Mouse (Mus musculus): ENCODE results near the gene C1ql3. TPM values are rescaled to one million over a fixed set of nuclear protein-coding genes. Genes with fewer than 3 reads are reported as not detected.

The C1ql3 gene
- polyA plus RNA-seq, 1 experiment from 2014 or later = 5.6 TPM

GRCm38 (mm10) chr2:13009261-13009972, 2.2 kb downstream of the C1ql3 start:
- H3K4me3 ChIP-seq = peak overlapping the region; percentile 65
- 8% methylated on average over 18 of the region's 18 CpGs for WGBS
- H3K27me3 ChIP-seq = peaks cover 32% of the 10 kb centered on the region
- peaks cover 27% of the 10 kb centered on the region for H3K4me1 ChIP-seq (replicated peaks)
- peak overlapping the region; percentile 100 for H3K4me2 ChIP-seq
- no peaks in the 10 kb centered on the region for H3K36me3 ChIP-seq
- peak overlapping the region; percentile 73 for H3K27ac ChIP-seq (replicated peaks)
- H3K9me3 ChIP-seq = no peaks in the 10 kb centered on the region
- peak; percentile 36; the same call in 1 of the 2 replicates for ATAC-seq (ENCODE audit: low FRiP score, low read depth)
- H3K9ac ChIP-seq = peak overlapping the region; percentile 59

DNA sequence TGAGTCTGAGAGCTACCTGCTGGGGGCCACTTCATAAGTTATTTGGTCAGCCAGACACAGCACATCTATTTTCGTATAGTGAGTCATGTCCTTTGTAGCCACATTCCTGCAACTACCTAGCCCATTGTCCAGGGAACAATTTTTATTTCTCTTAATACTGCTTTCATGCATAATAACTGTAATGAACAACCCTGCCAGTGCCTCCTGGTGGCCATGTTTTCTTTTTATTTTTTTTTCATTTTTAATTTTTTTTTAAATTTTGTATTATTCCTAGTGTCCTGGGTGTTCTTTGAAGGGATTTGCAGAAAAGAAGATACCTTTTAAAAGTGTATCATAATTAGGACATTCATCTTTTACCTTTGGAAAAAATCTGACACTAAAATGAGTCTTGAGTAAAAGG, 3.2 kb downstream of the C1ql3 start:
- peak overlapping the region; percentile 22; the same call in 1 of the 2 replicates for H3K4me2 ChIP-seq
- no peaks in the 10 kb centered on the region for H3K36me3 ChIP-seq
- peaks cover 27% of the 10 kb centered on the region for H3K4me1 ChIP-seq (replicated peaks)
- no peak overlapping the region for H3K27ac ChIP-seq (replicated peaks)
- H3K27me3 ChIP-seq = peaks cover 30% of the 10 kb centered on the region
- WGBS = 63% methylated on average over 1 of the region's 1 CpGs
- no peaks in the 10 kb centered on the region for H3K9me3 ChIP-seq
- no peak for ATAC-seq (ENCODE audit: low FRiP score, low read depth)
- peak overlapping the region; percentile 15; the same call in 1 of the 2 replicates for H3K4me3 ChIP-seq
- no peak overlapping the region for H3K9ac ChIP-seq

GRCm38 (mm10) chr2:13000026-13000425, 11.6 kb downstream of the C1ql3 start:
- no peak overlapping the region for H3K27ac ChIP-seq (replicated peaks)
- 76% methylated on average over 2 of the region's 2 CpGs for WGBS
- H3K9me3 ChIP-seq = no peaks in the 10 kb centered on the region
- H3K27me3 ChIP-seq = no peaks in the 10 kb centered on the region
- H3K4me2 ChIP-seq = no peak overlapping the region
- no peaks in the 10 kb centered on the region for H3K4me1 ChIP-seq (replicated peaks)
- no peak overlapping the region for H3K4me3 ChIP-seq
- no peak for ATAC-seq (ENCODE audit: low FRiP score, low read depth)
- H3K36me3 ChIP-seq = no peaks in the 10 kb centered on the region
- H3K9ac ChIP-seq = no peak overlapping the region

- WGBS = 58% methylated on average over 4 of the region's 4 CpGs
- no peak overlapping the region for H3K4me2 ChIP-seq
- ATAC-seq (ENCODE audit: low FRiP score, low read depth) = 0 out of 2 replicates have a peak, but pooled peaks have one; percentile 15
- no peak overlapping the region for H3K27ac ChIP-seq (replicated peaks)
- no peak overlapping the region for H3K4me3 ChIP-seq
- no peak overlapping the region for H3K9ac ChIP-seq
- no peaks in the 10 kb centered on the region for H3K27me3 ChIP-seq
- H3K4me1 ChIP-seq (replicated peaks) = no peaks in the 10 kb centered on the region
- H3K9me3 ChIP-seq = no peaks in the 10 kb centered on the region
- no peaks in the 10 kb centered on the region for H3K36me3 ChIP-seq
Measured at GRCm38 (mm10) chr2:12984901-12985732, 26.5 kb downstream of the C1ql3 start.

- H3K27me3 ChIP-seq = no peaks in the 10 kb centered on the region
- H3K4me2 ChIP-seq = no peak overlapping the region
- H3K27ac ChIP-seq (replicated peaks) = no peak overlapping the region
- no peaks in the 10 kb centered on the region for H3K4me1 ChIP-seq (replicated peaks)
- no peaks in the 10 kb centered on the region for H3K9me3 ChIP-seq
- WGBS = 65% methylated on average over 4 of the region's 4 CpGs
- no peak overlapping the region for H3K9ac ChIP-seq
- no peaks in the 10 kb centered on the region for H3K36me3 ChIP-seq
- no peak overlapping the region for H3K4me3 ChIP-seq
- ATAC-seq (ENCODE audit: low FRiP score, low read depth) = no peak
Measured at GRCm38 (mm10) chr2:12978771-12979170, 32.8 kb downstream of the C1ql3 start.

DNA sequence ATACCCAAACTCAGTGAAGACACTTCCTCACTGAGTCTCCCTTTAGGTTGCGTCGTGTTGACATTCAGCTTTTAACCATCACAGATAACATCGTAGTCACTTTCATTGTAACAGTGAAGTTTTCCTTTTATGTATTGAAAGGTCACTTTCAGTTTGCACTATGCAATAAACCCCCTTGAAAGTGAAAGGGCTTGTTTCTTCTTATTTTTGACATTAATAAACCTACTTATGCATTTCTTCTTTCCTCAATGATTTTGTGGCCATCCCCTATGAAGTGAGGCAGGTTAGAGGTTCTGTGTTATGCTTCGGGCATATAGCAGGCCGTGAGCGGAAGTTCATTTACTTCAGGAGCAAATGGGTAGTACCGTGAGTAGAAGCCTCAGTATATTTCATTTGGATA, 34.2 kb downstream of the C1ql3 start:
- ATAC-seq (ENCODE audit: low FRiP score, low read depth) = no peak

GRCm38 (mm10) chr2:12973752-12974151, 37.9 kb downstream of the C1ql3 start:
- H3K4me1 ChIP-seq (replicated peaks) = no peaks in the 10 kb centered on the region
- H3K4me2 ChIP-seq = no peak overlapping the region
- WGBS = 83% methylated on average over 2 of the region's 2 CpGs
- ATAC-seq (ENCODE audit: low FRiP score, low read depth) = no peak
- no peak overlapping the region for H3K9ac ChIP-seq
- no peaks in the 10 kb centered on the region for H3K36me3 ChIP-seq
- H3K4me3 ChIP-seq = no peak overlapping the region
- H3K27me3 ChIP-seq = no peaks in the 10 kb centered on the region
- no peak overlapping the region for H3K27ac ChIP-seq (replicated peaks)
- H3K9me3 ChIP-seq = no peaks in the 10 kb centered on the region

More for the DNA sequence above, 34.2 kb downstream of the C1ql3 start:
- 92% methylated on average over 7 of the region's 7 CpGs for WGBS
- Histone ChIP-seq H3K36me3 (no peaks in the 10 kb centered on the region), H3K4me2 (no peak overlapping the region), H3K9ac (no peak overlapping the region), H3K27ac (replicated peaks) (no peak overlapping the region), H3K4me3 (no peak overlapping the region), H3K27me3 (no peaks in the 10 kb centered on the region), H3K9me3 (no peaks in the 10 kb centered on the region), H3K4me1 (replicated peaks) (no peaks in the 10 kb centered on the region)

GRCm38 (mm10) chr2:12970049-12970724, 41.4 kb downstream of the C1ql3 start:
- no peak for ATAC-seq (ENCODE audit: low FRiP score, low read depth)
- no peaks in the 10 kb centered on the region for H3K4me1 ChIP-seq (replicated peaks)
- 38% methylated on average over 12 of the region's 12 CpGs for WGBS
- no peak overlapping the region for H3K4me2 ChIP-seq
- no peak overlapping the region for H3K27ac ChIP-seq (replicated peaks)
- no peaks in the 10 kb centered on the region for H3K9me3 ChIP-seq
- H3K36me3 ChIP-seq = no peaks in the 10 kb centered on the region
- H3K27me3 ChIP-seq = no peaks in the 10 kb centered on the region
- no peak overlapping the region for H3K4me3 ChIP-seq
- no peak overlapping the region for H3K9ac ChIP-seq

- H3K4me2 ChIP-seq = no peak overlapping the region
- H3K36me3 ChIP-seq = no peaks in the 10 kb centered on the region
- no peak overlapping the region for H3K27ac ChIP-seq (replicated peaks)
- H3K4me3 ChIP-seq = no peak overlapping the region
- H3K27me3 ChIP-seq = no peaks in the 10 kb centered on the region
- no peaks in the 10 kb centered on the region for H3K4me1 ChIP-seq (replicated peaks)
- no peak for ATAC-seq (ENCODE audit: low FRiP score, low read depth)
- no peaks in the 10 kb centered on the region for H3K9me3 ChIP-seq
- H3K9ac ChIP-seq = no peak overlapping the region
Measured at GRCm38 (mm10) chr2:12956703-12957424, 54.7 kb downstream of the C1ql3 start.

Data from hindbrain, embryonic 15.5 days (tissue).